8 mouse cellular contexts compared by ENCODE assay signal in the genomic region with DNA sequence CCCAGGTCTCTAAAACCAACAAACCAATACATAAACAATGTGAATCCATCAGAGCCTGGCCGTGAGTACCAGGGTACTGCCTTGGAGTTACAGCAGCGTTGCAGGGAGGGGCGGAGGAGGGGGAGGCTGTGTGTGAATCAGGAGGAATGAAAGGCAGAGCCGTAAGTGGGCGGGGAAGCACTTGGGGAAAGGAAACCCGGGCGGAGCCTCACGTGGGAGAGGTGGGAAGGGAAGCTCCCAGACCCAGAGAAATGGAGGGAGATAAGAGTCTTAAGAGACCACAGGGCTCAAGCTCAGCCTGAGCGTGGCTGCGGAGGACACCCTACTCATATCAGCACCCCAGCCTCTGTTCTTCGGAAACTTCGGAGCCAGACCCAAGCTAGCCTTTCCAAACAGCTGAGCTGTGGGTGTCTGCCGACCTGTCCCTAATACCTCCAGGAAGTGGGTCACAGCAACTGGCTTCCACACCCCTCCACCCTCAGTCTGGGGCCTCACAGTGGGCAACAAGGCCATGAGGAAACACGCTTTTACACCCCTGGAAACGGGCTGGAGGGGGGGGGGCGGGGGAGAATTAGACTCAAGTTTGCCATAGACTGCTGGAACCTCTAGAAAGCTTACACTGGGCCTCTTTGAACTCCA. TPM values are rescaled to one million over a fixed set of nuclear protein-coding genes. Genes with fewer than 3 reads are reported as not detected.
DNase-seq lines count a peak whose midpoint lies in the region; TF ChIP-seq lines count a peak whose summit lies in the region.

No protein-coding gene starts in this region.

- H3K9me3 ChIP-seq in megakaryocyte, embryonic 14.5 days, result no peaks in the 10 kb centered on the region

- WGBS in small intestine, adult 2 months, result 3% methylated on average over 16 of the region's 16 CpGs

- H3K4me1 ChIP-seq in embryonic fibroblast, embryonic 13.5 days (ENCODE audit: control insufficient read depth, insufficient read depth, low read length), result peaks cover 14% of the 10 kb centered on the region; the same call in 1 of the 2 replicates
- peaks cover 12% of the 10 kb centered on the region for H3K4me1 ChIP-seq in megakaryocyte, embryonic 14.5 days
- H3K4me1 ChIP-seq in small intestine, adult 2 months (ENCODE audit: control insufficient read depth, insufficient read depth, insufficient read length, low read length), result peaks cover 7% of the 10 kb centered on the region; the same call in 1 of the 2 replicates

- DNase-seq in left cerebral cortex, adult 18-20 months (ENCODE audit: low spot score in 2 of 2), result peak; percentile 39 to 51
- DNase-seq in left cerebral cortex, adult 11 months (ENCODE audit: low spot score), result no peak
- DNase-seq in heart, postnatal 36 days, result peak; percentile 43 to 44
- peak; percentile 31 to 38 for DNase-seq in left cerebral cortex, postnatal 14 days (ENCODE audit: low spot score in 2 of 2)
- DNase-seq in layer of hippocampus, postnatal 10 days (ENCODE audit: low spot score in 2 of 2), result no peak

- TF ChIP-seq POLR2A in embryonic fibroblast, embryonic 13.5 days (IDR thresholded peaks at IDR 0.05; ENCODE audit: low read depth, low read length), result peak; percentile 53
- TF ChIP-seq POLR2A in small intestine, adult 2 months (IDR thresholded peaks at IDR 0.05; ENCODE audit: low read depth, low read length), result no peak

- H3K4me3 ChIP-seq in embryonic fibroblast, embryonic 13.5 days (ENCODE audit: insufficient read depth, low read length), result peak overlapping the region; percentile 7; the same call in 1 of the 2 replicates
- H3K4me3 ChIP-seq in megakaryocyte, embryonic 14.5 days (replicated peaks), result peak overlapping the region; percentile 39
- peak overlapping the region; percentile 55 for H3K4me3 ChIP-seq in small intestine, adult 2 months (ENCODE audit: low read depth, low read length)

- peak overlapping the region; percentile 2; the same call in 1 of the 2 replicates for H3K27ac ChIP-seq in embryonic fibroblast, embryonic 13.5 days (ENCODE audit: insufficient read depth, low read length)
- H3K27ac ChIP-seq in small intestine, adult 2 months (ENCODE audit: insufficient read depth, low read depth, low read length), result no peak overlapping the region

- no peak for TF ChIP-seq CTCF in embryonic fibroblast, embryonic 13.5 days (IDR thresholded peaks at IDR 0.05; ENCODE audit: borderline replicate concordance, insufficient read depth, low read length)
- TF ChIP-seq CTCF in small intestine, adult 2 months (IDR thresholded peaks at IDR 0.05; ENCODE audit: extremely low read depth, insufficient read length, insufficient replicate concordance, low read depth, low read length), result no peak

- intact Hi-C loops in heart, postnatal 36 days (cut with DNase I), result no loop called here
- intact Hi-C loops in left cerebral cortex, postnatal 14 days (cut with DNase I), result no loop called here

- no peaks in the 10 kb centered on the region for H3K36me3 ChIP-seq in megakaryocyte, embryonic 14.5 days (replicated peaks; ENCODE audit: low read length)
- no peaks in the 10 kb centered on the region for H3K36me3 ChIP-seq in small intestine, adult 2 months (ENCODE audit: control insufficient read depth, insufficient read depth, low read length)

- H3K27me3 ChIP-seq in megakaryocyte, embryonic 14.5 days (replicated peaks), result peaks cover 52% of the 10 kb centered on the region
- no peaks in the 10 kb centered on the region for H3K27me3 ChIP-seq in small intestine, adult 2 months (ENCODE audit: control insufficient read depth, insufficient read depth, low read length)

RNA-seq across cellular contexts. Expression of a gene that starts 14.7 kb away (rescaled TPM):
- total RNA-seq in left cerebral cortex, adult 18-20 months (2021), result 1 to 10 TPM in 1 of 2 experiments, under 1 TPM in 1; 0.56 to 1.9 TPM
- polyA plus RNA-seq in embryonic fibroblast, embryonic 13.5 days (2011; ENCODE audit: insufficient read length, low read depth, missing spikeins), result 3.0 and 4.2 TPM in 2 replicates
- 1 to 10 TPM; 3.6 to 3.7 TPM for total RNA-seq in heart, postnatal 36 days (2021)
- total RNA-seq in left cerebral cortex, postnatal 14 days (2021), result 1 to 10 TPM in 1 of 2 experiments, under 1 TPM in 1; 0.82 to 1.6 TPM
- 0.16 TPM in 1 of 2 replicates, not detected in the other for polyA plus RNA-seq in megakaryocyte, embryonic 14.5 days (2012; ENCODE audit: insufficient read depth, low replicate concordance)
- polyA plus RNA-seq in small intestine, adult 2 months (2012; rRNA removed), result 0.61 and 0.93 TPM in 2 replicates
- under 1 TPM; 0.82 to 0.91 TPM for total RNA-seq in layer of hippocampus, postnatal 10 days (2021)

Comparison
In these comparisons a context has a peak if more than half of its experiments do, and no peak if none do; other contexts are left out.
1. DNase-seq: peak in left cerebral cortex, adult 18-20 months (2 of 2), heart, postnatal 36 days (2 of 2) and left cerebral cortex, postnatal 14 days (2 of 2); none in left cerebral cortex, adult 11 months (single experiment) and layer of hippocampus, postnatal 10 days (0 of 2).
2. Peak in every context shown above with its lines, with median percentiles within 50 percentile points of each other: H3K4me3 ChIP-seq.